Mouse (Mus musculus) spleen, adult 2 months (tissue): Measurements from ENCODE around the gene Adssl1.

Experiments used
- CTCF ChIP-seq: fragments of 200-500 bp; IDR thresholded peaks from 2 replicates; pipeline ENCODE4 v1.5.1; 2011; ENCODE audit warnings: mild to moderate bottlenecking, inconsistent platforms; ENCODE audit not compliant: insufficient read depth, insufficient read length, insufficient replicate concordance; ENCODE audit errors: extremely low read depth
- POLR2A ChIP-seq: fragments of 200-500 bp; IDR thresholded peaks from 2 replicates; pipeline ENCODE4 v1.6.1; 2011; ENCODE audit warnings: low read depth, low read length, inconsistent platforms

- TF ChIP-seq CTCF (no peak), POLR2A (no peak)
Observed at GRCm38 (mm10) chr12:112617184-112617583, 2.7 kb upstream of the Adssl1 start.
